Mouse (Mus musculus) ovary, postnatal 10 days (tissue): ENCODE measurements around the gene Cdh18.
"Not testable (repeated sequence)": the region's sequence is repeated elsewhere in the genome, so short reads cannot be mapped to it uniquely, and the experiment has no call there.

Source experiments
- DNase-seq: peaks from one replicate; pipeline ENCODE4 v3.0.0; 2022; ENCODE audit warnings: low spot score

The Cdh18 gene

DNA sequence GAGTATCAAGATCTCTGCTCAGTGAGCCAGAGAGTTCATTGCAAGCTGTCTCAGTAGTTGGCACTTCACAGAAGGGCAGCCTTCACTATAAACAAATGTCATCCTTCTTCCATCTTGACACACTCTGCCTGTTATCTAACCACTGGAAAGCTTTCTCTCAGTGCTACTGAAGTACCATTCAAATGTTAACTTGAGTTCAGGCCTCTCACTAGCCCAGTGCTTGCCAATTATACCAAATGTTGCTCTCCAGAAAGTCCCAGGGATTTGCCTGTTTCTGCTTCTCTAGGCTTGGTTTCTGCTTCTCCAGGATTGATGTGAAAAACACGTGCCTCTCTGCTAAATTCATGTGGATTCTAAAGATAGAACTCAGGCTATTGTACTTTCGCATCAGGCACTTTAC lies 681.8 kb downstream of the Cdh18 start:
- no peak for DNase-seq

DNA sequence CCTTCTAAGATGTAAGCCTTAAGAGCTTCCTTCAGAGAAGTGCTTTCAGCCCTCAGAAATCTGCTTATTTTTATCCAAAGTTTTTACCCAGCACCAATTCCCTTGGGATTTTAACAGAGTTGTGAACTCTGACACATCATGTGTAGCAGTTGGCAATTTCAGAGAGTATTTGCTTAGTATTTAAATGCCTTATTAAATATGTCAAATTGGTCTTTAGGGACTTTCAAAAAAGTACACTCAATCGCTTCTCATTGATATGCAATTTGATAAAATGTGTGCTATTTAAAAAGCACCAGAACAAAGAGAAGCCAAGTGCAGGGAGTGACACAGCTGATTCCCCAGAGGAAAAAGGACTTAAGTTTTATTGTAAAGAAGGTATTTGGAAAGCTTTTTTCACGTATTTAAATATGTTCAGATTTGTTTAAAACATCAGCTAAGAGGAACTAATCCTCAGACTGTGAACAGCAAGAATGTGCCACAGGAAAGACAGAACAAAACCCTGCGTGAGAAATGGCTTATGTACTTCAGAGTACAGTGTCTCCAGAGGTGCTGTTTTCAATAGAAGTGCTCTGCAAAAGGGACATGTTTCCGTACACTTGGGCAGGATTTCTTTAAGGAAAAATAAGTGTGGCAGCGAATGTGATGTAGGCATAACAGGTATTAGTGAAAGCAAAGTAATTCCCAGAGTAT lies 709.1 kb downstream of the Cdh18 start:
- DNase-seq: no peak

DNA sequence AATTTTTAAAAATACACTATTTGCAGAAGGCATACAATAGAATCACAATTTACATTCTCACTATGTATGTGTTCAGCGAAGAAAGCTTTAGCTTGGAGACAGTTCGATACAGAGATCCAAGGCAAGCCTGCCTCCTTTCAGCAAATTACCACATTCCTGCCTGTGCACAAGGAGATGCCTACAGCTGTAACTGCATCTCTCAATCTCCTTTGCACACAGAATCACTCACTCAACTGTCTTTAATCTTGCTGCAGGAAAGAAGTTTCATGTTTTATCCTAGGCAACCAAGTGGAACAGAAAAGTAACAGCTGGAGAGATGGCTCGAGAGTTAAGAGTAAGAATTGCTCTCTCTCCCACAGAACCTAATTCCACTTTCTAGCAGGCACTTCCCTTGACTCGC lies 729.6 kb downstream of the Cdh18 start:
- DNase-seq: no peak

DNA sequence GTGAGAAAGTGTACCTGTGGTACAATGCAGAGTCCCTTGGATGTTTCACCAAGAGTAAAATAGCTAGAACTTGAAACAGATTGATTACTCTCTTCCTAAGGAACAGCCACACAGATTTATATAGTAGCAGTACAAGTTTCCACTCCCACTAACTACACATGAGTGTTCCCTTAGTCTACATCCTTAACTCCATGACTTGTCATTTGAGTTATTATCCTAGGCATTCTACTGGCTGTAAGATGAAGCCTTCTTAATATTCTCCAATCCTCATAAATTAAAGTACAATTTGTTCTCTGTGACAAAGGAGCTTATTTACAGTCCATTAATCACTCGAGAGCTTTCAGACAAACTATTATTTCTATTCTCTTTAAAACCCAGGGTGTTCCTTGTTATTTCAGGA lies 756.2 kb downstream of the Cdh18 start:
- no peak for DNase-seq

DNA sequence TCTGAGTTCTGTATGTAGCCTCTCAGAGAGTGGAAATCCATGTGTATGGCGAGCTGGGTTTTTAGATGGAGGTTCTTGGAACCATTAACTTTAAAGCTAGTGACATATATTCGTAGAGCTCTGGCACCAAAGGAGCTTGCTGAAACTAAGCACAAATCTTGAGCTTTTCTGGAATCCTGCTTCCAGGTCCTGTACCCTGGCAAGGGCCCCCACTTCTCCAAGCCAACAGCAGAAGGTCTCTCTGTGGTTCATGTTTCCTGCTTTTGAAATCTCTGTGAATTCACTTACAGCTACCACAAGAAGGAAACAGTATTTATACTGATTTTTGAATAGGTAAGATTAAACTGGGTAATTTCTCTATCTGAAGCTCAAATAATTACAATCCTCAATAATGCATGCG lies 767.9 kb downstream of the Cdh18 start:
- no peak for DNase-seq

DNA sequence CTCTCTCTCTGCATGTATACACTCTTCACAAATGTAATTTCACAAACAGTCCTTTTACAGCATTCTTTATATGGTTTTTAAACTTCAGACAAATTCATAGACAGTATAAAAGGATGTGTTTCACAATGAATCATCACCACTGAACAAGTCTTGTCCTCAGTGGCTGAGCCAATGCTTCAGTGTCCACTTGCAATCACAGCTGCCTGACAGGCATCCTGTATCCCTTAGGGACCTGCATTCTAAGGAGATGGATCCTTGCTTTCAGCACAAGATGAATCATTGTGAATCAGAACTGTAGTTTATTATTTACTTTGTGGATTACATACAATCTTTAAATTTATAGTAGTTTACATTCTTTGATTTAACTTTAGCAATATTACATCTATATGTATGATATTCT lies 768.6 kb downstream of the Cdh18 start:
- no peak for DNase-seq

DNA sequence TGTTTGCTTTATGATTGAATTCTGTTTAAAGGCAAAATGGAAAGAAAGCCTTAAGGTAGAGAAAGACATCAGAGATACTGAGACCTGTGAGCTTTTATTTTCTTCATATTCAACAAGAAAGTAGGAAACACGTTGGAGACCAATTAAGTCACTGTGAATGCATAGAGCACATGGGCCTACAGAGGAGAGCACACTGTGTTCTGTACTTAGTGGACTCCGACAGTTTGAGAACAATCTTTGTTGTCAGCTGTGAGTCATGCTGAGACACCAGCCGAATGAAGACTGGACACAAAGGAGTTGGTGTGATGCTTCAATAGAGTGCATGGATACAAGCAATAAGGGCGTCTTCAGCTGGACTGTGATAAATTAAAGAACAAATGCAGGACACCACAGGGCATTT lies 791.5 kb downstream of the Cdh18 start:
- not testable (repeated sequence) for DNase-seq

DNA sequence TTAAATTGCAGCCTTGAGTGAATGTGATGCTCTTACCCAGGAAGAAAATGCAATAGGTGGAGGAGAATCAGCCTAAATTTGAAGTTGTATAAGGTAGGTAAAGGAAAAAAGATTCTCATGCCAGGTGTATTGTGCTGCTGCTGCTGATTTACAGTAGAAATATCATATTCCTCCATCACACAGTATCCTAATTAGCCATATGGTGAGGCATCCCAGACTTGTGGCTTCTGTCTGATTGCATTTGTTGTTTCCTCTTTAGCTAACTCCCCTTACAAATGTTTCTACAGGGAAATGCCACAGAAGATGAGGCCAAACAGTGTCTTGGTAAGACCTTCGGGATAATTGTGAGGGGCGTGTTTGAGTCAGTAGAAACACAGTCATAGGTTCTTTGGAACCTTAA lies 802.3 kb downstream of the Cdh18 start:
- DNase-seq: no peak

DNA sequence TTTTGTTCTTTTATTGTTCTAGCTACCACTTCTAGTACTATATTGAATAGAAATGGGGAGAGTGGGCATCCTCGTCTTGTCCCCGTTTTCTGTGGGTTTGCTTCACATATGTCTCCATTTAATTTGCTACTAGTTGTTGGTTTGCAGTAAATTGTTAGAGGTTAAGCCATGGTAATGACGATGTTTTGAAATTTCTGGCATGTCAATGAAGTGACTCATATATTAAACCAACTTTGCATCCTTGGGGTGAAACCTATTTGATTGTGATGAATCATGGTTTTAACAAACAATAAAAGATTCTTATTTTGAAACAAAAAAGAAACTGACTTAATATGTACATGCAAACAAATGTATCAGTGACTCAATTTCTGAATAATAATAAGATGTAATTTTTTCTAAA lies 817.5 kb downstream of the Cdh18 start:
- no peak for DNase-seq

DNA sequence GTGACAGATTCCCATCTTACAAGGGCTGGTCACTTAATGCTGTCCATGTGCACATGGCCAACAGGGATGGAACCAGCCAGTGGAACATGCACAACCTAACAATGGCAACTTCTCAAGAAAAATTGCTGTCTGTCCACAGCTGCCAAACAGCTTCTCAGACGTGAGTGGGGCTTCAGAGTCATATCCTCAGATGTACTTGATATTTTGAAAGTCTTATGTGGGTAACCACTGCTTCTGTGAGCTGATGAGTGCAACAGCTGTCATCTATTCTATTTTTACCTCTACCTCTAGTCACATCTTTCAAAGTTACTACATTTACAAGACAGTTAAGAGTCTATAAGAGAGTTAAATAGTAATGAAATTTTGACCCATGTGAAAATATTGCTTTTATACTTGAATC lies 818.9 kb downstream of the Cdh18 start:
- DNase-seq: no peak

DNA sequence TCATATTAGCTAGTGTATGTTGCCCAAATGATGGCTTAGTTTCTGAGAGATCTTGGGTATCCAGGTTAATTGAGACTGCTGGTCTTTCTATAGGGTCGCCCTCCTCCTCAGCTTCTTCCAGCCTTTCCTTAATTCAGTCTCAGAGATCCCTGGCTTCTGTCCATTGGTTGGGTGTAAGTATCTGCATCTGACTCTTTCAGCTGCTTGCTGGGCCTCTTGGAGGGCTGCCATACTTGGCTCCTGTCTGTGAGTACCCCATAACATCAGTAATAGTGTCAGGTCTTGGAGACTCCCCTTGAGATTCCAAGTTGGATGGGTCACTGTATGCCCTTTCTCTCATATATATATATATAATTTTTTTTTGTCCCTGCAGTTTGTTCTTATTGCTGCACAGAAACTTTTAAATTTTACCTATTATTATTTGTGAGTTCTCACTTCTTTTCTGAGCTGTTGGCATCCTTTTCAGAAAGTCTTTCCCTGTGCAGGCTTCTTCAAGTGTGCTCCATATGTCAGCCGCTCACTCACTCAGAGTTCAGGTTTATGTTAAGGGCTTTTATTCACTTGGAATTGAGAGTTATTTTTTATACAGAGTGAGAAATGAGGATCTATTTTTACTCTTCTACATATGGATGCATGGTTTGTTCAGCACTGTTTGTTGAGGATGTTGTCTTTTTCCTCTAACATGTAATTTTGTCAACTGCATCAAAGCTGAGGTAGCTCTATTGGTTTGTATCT lies 829.4 kb downstream of the Cdh18 start:
- no peak for DNase-seq

DNA sequence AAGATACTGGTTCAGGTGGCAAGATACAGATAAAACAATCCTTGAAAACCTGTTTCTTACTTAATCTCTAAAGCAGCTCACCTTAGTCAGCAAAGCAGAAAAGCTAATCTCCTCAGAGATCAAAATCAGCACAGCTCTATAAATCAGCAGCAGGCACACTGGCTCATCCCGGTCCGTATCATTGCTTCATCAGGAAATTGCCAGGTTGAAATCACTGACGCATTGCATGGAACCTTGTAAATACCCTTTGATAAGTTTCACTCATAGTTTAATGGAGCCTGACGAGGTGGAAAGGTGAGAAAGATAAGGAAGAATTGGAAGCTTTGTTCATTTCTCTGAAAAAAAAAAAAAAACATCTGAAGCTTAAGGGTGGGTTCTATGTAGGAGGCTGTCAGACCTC lies 837.0 kb downstream of the Cdh18 start:
- DNase-seq: no peak

DNA sequence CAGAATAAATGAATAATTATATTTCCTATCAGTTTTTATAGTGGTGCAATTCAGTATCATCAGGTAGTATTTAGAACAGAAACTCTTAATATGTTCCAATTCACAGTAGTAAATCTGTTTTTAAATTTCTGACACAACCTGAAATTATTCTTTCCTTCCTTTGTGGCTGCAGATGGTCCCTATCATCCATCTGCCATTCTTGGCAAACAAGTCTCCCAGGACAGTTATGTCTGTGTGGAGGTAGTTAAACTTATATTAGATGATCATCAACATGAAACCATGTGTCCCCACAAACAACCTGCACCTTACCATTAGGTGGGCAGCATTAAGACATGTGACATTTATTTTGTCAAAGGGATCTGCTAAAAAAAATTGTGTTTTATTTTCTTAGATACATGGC lies 847.8 kb downstream of the Cdh18 start:
- no peak for DNase-seq

DNA sequence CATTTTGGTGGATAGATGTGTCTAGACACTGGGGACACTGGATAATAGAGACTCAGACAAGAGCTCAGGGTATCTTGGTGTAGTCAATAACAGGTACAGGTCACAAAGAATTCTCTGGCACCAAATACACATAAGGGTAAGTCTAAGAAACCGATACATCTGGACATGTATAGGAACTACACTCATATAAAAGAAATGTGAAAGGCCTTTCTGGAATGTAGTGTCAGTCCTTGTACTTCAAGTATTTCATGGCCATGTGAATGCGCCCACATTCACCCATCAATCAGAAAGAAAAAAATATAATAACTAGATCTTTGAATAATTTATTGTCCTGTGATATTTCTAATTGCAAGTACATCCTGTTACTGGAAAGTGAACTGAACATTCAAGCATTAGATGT lies 855.0 kb downstream of the Cdh18 start:
- DNase-seq: no peak

DNA sequence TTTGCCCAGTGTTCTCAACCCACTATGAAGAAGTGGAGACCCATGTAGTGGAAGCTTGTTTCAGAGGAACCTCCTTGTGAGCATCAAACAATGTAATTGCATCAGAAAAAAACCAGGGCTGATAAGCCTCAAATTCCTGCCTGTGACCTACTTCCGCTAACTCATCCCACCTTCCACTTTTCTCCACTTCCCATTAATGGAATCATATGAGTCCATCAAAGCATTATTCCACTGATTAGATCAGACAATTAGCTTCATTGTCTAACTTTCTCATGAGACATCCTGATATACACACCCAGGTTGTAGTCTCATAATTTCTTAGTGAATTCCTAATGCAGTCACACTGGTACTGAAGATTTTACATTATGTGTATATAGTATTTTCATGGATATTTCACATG lies 859.4 kb downstream of the Cdh18 start:
- no peak for DNase-seq

DNA sequence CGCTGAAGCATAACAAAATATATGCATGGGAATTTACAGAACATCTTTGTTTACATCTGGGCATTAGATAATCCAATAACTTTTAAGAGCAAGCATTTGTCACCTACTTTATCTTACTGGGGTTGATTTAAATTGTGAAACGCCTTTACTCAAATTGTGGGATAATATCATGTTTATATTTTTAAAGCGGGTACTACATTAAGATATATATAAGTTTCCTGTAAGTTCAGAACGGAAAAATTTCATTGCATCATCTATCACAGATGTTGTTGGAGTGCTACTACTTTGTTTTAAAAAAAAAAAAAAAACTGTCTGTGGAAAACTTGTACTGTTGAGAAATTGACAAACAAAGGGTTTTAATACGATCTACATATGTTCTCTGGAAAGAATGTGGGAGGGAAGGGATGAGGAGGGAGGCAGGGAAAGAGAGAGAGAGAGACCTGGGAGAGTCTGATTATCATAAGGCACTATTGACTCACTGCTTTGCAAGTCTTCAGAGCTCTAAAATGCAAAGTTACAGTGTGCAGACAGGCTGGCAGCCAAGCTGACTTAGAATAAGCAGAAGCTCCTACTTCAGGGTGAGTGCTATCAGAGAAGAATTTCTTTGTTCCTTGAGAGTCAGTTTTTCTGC lies 867.7 kb downstream of the Cdh18 start:
- DNase-seq: no peak

DNA sequence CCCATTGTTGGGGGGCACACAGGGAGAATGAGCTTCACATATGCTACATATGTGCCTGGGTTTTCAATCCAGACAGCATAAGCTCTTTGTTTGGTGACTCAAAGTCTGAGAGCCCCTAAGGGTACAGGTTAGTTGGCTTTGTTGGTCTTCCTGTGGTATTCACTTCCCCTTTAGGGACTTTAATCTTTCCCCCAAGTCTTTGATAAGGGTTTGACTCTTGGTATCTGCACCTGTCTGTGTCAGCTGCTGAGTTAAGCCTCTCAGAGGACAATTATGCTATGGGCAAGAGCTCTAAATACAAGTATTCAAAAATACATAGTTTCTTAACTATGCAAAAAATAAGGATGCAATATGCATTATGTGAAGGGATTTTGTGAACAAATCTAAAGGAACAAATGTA lies 869.3 kb downstream of the Cdh18 start:
- no peak for DNase-seq

DNA sequence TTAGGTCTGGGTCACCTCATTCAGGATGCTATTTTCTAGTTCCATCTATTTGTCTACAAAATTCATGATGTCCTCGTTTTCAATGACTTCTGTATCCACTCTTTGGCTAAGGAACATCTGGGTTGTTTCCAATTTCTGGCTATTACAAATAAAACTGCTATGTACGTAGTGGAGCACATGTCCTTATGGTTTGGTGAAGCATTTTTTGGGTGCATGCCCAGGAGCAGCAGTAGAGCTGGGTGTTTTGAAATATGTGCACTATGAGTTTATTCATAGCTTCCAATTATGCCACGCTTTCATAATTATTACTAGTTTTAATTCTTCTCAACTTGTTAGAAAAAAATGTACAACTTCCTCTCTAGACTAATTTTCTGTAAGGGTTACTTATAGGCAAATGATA lies 871.2 kb downstream of the Cdh18 start:
- DNase-seq: no peak

DNA sequence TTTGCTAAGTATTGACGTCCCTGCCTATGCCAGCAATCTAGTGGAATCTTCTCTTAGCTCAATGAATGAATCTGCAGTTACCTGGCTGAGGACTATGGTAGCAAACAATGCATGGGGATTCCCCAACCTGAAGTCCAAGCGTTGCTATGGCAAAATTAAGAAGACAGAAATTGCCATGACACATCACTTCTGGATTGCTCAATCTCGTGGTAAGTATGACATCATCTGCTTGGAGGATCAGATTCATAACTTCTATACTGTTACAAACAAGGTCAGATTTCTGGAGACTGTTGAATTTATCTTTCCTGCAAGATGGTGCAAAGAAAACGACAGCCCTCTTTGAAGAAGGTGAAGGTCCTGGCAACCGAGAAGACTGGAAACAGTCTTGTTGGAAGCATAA lies 881.2 kb downstream of the Cdh18 start:
- DNase-seq: no peak

DNA sequence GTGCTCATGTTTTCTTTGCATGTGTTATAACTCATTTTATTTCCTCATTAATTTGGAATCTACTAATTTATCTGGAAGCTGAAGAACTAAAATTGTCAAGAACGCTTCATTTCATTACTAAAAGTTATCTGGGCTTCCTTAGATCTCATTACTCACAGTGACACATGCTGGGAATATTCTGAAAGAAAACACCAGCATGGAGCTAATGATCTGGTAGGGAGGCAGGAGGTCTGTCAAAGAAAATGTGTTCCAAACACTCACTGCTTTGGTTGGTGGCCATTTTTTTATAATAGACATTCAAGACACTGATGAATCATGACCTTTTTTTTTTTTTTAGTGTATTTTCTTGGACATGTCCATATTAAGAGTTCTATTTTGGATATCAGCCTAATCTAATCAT lies 899.7 kb downstream of the Cdh18 start:
- no peak for DNase-seq

DNA sequence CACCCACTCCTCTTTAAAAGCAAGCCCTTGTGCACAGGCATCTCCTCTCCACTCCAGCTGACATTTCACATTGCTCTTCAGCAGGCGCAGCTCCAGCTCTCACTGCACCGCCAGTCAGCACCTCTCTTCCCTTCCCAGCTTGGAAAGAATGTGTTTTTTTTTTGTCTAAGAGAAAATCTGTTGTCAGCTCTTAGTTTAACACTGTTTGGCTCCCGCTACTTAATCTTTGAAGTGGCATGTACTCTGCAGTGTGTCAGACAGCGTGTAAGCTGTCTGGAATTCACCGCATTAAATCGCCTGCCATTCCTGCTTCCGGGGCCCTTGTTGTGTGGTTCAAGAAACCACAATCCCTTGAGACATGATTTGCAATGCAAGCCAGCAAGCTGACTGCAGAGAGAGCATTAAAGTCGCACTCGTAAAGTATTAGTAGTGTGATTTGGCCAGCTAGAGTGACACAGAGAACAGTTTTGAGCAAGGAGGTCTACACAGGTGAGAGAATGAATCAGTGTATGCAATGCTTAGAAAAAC lies 903.3 kb downstream of the Cdh18 start:
- no peak for DNase-seq

DNA sequence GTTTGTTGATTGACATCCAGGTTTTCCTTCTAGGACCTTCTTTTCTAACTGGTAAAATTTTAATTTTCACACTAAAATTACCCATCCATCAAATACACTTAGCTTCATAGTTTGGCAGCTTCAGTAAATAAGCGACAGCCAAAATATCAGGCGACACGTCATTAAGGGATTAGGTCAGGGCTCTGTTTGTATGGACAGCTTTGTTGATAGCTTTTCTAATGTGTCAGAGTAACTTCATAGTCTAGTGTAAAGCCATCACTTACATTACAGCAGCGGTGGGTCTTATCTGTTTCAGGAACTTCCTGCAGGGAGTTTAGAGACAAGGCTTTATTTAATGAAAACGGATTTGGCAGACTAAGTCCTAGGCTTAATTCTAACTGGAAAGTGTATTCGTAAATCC lies 904.5 kb downstream of the Cdh18 start:
- DNase-seq: no peak

DNA sequence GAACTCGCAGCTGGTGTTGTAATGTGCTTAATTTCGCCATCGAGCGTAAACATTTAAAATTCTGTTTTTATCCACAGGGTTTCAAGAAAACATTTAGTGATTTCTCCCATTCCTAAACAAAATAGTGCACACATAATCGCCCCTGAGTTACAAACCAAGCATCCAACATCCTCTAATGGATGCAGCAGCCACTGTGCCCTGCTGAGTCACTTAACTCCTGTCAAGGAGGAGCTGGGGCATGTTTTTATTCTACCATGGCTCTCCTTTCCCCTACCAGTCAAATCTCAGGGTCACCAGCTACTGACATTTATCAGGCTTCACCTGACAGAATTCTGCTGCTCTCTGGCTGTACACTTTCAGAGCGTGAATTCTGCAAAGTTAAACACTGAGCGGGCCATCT lies 906.5 kb downstream of the Cdh18 start:
- no peak for DNase-seq
